Mouse (Mus musculus): ENCODE measurements around the gene Tas2r138. TPM values are rescaled to one million over a fixed set of nuclear protein-coding genes. Genes with fewer than 3 reads are reported as not detected.

Tas2r138 gene
- not detected in 2 replicates for polyA plus RNA-seq (2012; rRNA removed)

GRCm38 (mm10) chr6:40613260-40613852 lies at the start of gene Tas2r138:
Gene Tas2r138 (minus strand): TSS chr6:40613310.
- TF ChIP-seq CTCF (IDR thresholded peaks at IDR 0.05; ENCODE audit: extremely low read depth, insufficient read depth, low read length): no peak
- no peaks in the 10 kb centered on the region; the same call in 1 of the 2 replicates for H3K4me1 ChIP-seq (ENCODE audit: control insufficient read depth, insufficient read depth, low read length)
- no peak within 1 kb of the TSS for H3K4me3 ChIP-seq (ENCODE audit: insufficient read depth, low read length)

GRCm38 (mm10) chr6:40660930-40661329 lies 47.8 kb upstream of the Tas2r138 start:
- Histone ChIP-seq H3K27ac (ENCODE audit: insufficient read depth, low read length) (no peak overlapping the region), H3K4me1 (ENCODE audit: control insufficient read depth, insufficient read depth, low read length) (no peaks in the 10 kb centered on the region), H3K4me3 (ENCODE audit: insufficient read depth, low read length) (no peak overlapping the region)
- TF ChIP-seq CTCF (IDR thresholded peaks at IDR 0.05; ENCODE audit: extremely low read depth, insufficient read depth, low read length) (no peak), POLR2A (IDR thresholded peaks at IDR 0.05; ENCODE audit: extremely low read depth, insufficient read depth, low read length) (no peak)

More at GRCm38 (mm10) chr6:40613260-40613852, at the start of gene Tas2r138:
- H3K27ac ChIP-seq (ENCODE audit: insufficient read depth, low read length): no peak within 1 kb of the TSS

- Histone ChIP-seq H3K4me3 (ENCODE audit: insufficient read depth, low read length) (no peak overlapping the region), H3K4me1 (ENCODE audit: control insufficient read depth, insufficient read depth, low read length) (no peaks in the 10 kb centered on the region), H3K27ac (ENCODE audit: insufficient read depth, low read length) (no peak overlapping the region)
- TF ChIP-seq POLR2A (IDR thresholded peaks at IDR 0.05; ENCODE audit: extremely low read depth, insufficient read depth, low read length) (no peak), CTCF (IDR thresholded peaks at IDR 0.05; ENCODE audit: extremely low read depth, insufficient read depth, low read length) (no peak)
Observed at GRCm38 (mm10) chr6:40650953-40651352, 37.8 kb upstream of the Tas2r138 start.

GRCm38 (mm10) chr6:40645701-40646100 lies 32.6 kb upstream of the Tas2r138 start:
- Histone ChIP-seq H3K4me3 (ENCODE audit: insufficient read depth, low read length) (no peak overlapping the region), H3K4me1 (ENCODE audit: control insufficient read depth, insufficient read depth, low read length) (no peaks in the 10 kb centered on the region), H3K27ac (ENCODE audit: insufficient read depth, low read length) (no peak overlapping the region)
- TF ChIP-seq POLR2A (IDR thresholded peaks at IDR 0.05; ENCODE audit: extremely low read depth, insufficient read depth, low read length) (no peak), CTCF (IDR thresholded peaks at IDR 0.05; ENCODE audit: extremely low read depth, insufficient read depth, low read length) (no peak)

GRCm38 (mm10) chr6:40640710-40641538 lies 27.8 kb upstream of the Tas2r138 start:
- Histone ChIP-seq H3K4me1 (ENCODE audit: control insufficient read depth, insufficient read depth, low read length) (no peaks in the 10 kb centered on the region), H3K4me3 (ENCODE audit: insufficient read depth, low read length) (no peak overlapping the region), H3K27ac (ENCODE audit: insufficient read depth, low read length) (no peak overlapping the region)
- TF ChIP-seq CTCF (IDR thresholded peaks at IDR 0.05; ENCODE audit: extremely low read depth, insufficient read depth, low read length) (no peak), POLR2A (IDR thresholded peaks at IDR 0.05; ENCODE audit: extremely low read depth, insufficient read depth, low read length) (no peak)

GRCm38 (mm10) chr6:40637755-40638154 lies 24.6 kb upstream of the Tas2r138 start:
- Histone ChIP-seq H3K4me3 (ENCODE audit: insufficient read depth, low read length) (no peak overlapping the region), H3K27ac (ENCODE audit: insufficient read depth, low read length) (no peak overlapping the region), H3K4me1 (ENCODE audit: control insufficient read depth, insufficient read depth, low read length) (no peaks in the 10 kb centered on the region)
- TF ChIP-seq CTCF (IDR thresholded peaks at IDR 0.05; ENCODE audit: extremely low read depth, insufficient read depth, low read length) (no peak), POLR2A (IDR thresholded peaks at IDR 0.05; ENCODE audit: extremely low read depth, insufficient read depth, low read length) (no peak)

- no peak overlapping the region for H3K27ac ChIP-seq (ENCODE audit: insufficient read depth, low read length)
- H3K4me1 ChIP-seq (ENCODE audit: control insufficient read depth, insufficient read depth, low read length): no peaks in the 10 kb centered on the region
- TF ChIP-seq POLR2A (IDR thresholded peaks at IDR 0.05; ENCODE audit: extremely low read depth, insufficient read depth, low read length) (no peak), CTCF (IDR thresholded peaks at IDR 0.05; ENCODE audit: extremely low read depth, insufficient read depth, low read length) (no peak)
- H3K4me3 ChIP-seq (ENCODE audit: insufficient read depth, low read length): no peak overlapping the region
Observed at GRCm38 (mm10) chr6:40635559-40635958, 22.4 kb upstream of the Tas2r138 start.

GRCm38 (mm10) chr6:40634640-40635071 lies 21.5 kb upstream of the Tas2r138 start:
- TF ChIP-seq POLR2A (IDR thresholded peaks at IDR 0.05; ENCODE audit: extremely low read depth, insufficient read depth, low read length) (no peak), CTCF (IDR thresholded peaks at IDR 0.05; ENCODE audit: extremely low read depth, insufficient read depth, low read length) (no peak)
- no peak overlapping the region for H3K4me3 ChIP-seq (ENCODE audit: insufficient read depth, low read length)
- no peaks in the 10 kb centered on the region for H3K4me1 ChIP-seq (ENCODE audit: control insufficient read depth, insufficient read depth, low read length)
- H3K27ac ChIP-seq (ENCODE audit: insufficient read depth, low read length): no peak overlapping the region

GRCm38 (mm10) chr6:40628406-40629000 lies 15.4 kb upstream of the Tas2r138 start, which contains the start of gene Mgam:
Gene Mgam (plus strand): TSS chr6:40628831.
- H3K4me3 ChIP-seq (ENCODE audit: insufficient read depth, low read length): no peak within 1 kb of the TSS
- no peak within 1 kb of the TSS for H3K27ac ChIP-seq (ENCODE audit: insufficient read depth, low read length)
- no peaks in the 10 kb centered on the region for H3K4me1 ChIP-seq (ENCODE audit: control insufficient read depth, insufficient read depth, low read length)
- TF ChIP-seq POLR2A (IDR thresholded peaks at IDR 0.05; ENCODE audit: extremely low read depth, insufficient read depth, low read length) (no peak), CTCF (IDR thresholded peaks at IDR 0.05; ENCODE audit: extremely low read depth, insufficient read depth, low read length) (no peak)
